Mouse (Mus musculus): Measurements from ENCODE around the gene Rhno1. TPM values are rescaled to one million over a fixed set of nuclear protein-coding genes. Genes with fewer than 3 reads are reported as not detected.

Gene Rhno1
- polyA plus RNA-seq, 1 experiment from 2014 or later, result 41.8 TPM

DNA sequence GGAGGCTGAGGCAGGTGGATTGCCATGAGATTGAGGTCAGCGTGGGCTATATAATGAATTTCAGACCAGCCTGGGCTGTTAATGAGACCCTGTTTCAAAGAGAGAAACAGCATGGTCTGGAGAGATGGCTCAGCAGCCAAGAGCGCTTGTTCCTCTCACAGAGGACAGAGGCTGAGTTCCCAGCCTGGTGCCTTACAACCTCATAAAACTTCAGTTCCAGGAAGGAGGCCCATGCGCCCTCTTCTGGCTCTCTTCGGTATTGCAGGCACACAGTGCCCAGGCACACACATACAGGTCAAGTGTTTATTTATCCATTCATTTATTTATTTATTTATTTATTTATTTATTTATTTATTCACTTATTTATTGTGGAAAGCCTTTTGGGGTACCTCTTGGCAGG is 54.4 kb downstream of the Rhno1 start:
- Histone ChIP-seq H3K9ac (replicated peaks; ENCODE audit: low read depth) (no peak overlapping the region), H3K27ac (ENCODE audit: low read length) (no peak overlapping the region), H3K4me3 (ENCODE audit: low read depth, low read length) (no peak overlapping the region), H3K36me3 (ENCODE audit: insufficient read depth, low read length) (no peaks in the 10 kb centered on the region), H3K9me3 (ENCODE audit: low read length) (no peaks in the 10 kb centered on the region), H3K4me2 (replicated peaks; ENCODE audit: low read depth, low read length) (no peak overlapping the region), H3K4me1 (ENCODE audit: insufficient read depth, low read depth, low read length) (no peaks in the 10 kb centered on the region), H3K27me3 (replicated peaks; ENCODE audit: insufficient read depth, low read length) (no peaks in the 10 kb centered on the region)
- 28% methylated on average over 4 of the region's 4 CpGs for WGBS
- DNase-seq (ENCODE audit: low spot score) (peak; percentile 80), ATAC-seq (peak; percentile 72)
- TF ChIP-seq EP300 (IDR thresholded peaks at IDR 0.05), result no peak
- peak; percentile 89 for TF ChIP-seq CTCF (IDR thresholded peaks at IDR 0.05)

Other genes starting within 250 kb of the Rhno1 start
- 136 and 158 TPM in 2 replicates for gene Tspan9, start 219.3 kb downstream of the Rhno1 start, polyA plus RNA-seq (2015; fragmentation: Nextera tagmentation; extraction: Ambion mirVana)
- 9.6 and 10.3 TPM in 2 replicates for gene Tead4, start 62.1 kb downstream of the Rhno1 start, polyA plus RNA-seq (2015; fragmentation: Nextera tagmentation; extraction: Ambion mirVana)
- 9.5 and 10.9 TPM in 2 replicates for gene Tulp3, start 7.1 kb downstream of the Rhno1 start, polyA plus RNA-seq (2015; fragmentation: Nextera tagmentation; extraction: Ambion mirVana)
- 1.3 and 2.0 TPM in 2 replicates for gene Foxm1, start 56 bp upstream of the Rhno1 start, polyA plus RNA-seq (2015; fragmentation: Nextera tagmentation; extraction: Ambion mirVana)
- gene Tex52, start 12.5 kb upstream of the Rhno1 start, polyA plus RNA-seq (2015; fragmentation: Nextera tagmentation; extraction: Ambion mirVana), result 0.13 and 0.17 TPM in 2 replicates
- not detected in 2 replicates for gene Gm44596, start 12.6 kb upstream of the Rhno1 start, polyA plus RNA-seq (2015; fragmentation: Nextera tagmentation; extraction: Ambion mirVana)
- 1.0 and 1.2 TPM in 2 replicates for gene Nrip2, start 36.4 kb upstream of the Rhno1 start, polyA plus RNA-seq (2015; fragmentation: Nextera tagmentation; extraction: Ambion mirVana)
- gene Itfg2, start 62.0 kb upstream of the Rhno1 start, polyA plus RNA-seq (2015; fragmentation: Nextera tagmentation; extraction: Ambion mirVana), result 16.4 and 19.8 TPM in 2 replicates
- 156 and 165 TPM in 2 replicates for gene Fkbp4, start 75.8 kb upstream of the Rhno1 start, polyA plus RNA-seq (2015; fragmentation: Nextera tagmentation; extraction: Ambion mirVana)
- 0.14 and 0.35 TPM in 2 replicates for gene Pzp, start 163.8 kb upstream of the Rhno1 start, polyA plus RNA-seq (2015; fragmentation: Nextera tagmentation; extraction: Ambion mirVana)
- gene A2ml1, start 218.7 kb upstream of the Rhno1 start, polyA plus RNA-seq (2015; fragmentation: Nextera tagmentation; extraction: Ambion mirVana), result 10.1 and 10.8 TPM in 2 replicates

All from lung, postnatal 0 days (tissue).